Mouse (Mus musculus) myocyte (in vitro differentiated cells): Measurements from ENCODE around the gene Ckb.

Experiments used
- MYOD1 ChIP-seq, 3 experiments: IDR thresholded peaks; one replicate each; pipeline ENCODE4 v1.6.1; 2011; ENCODE audit warnings: control low read depth in 2 of 3, low read depth in 2 of 3, mild to moderate bottlenecking in 2 of 3, moderate library complexity in 1 of 3; ENCODE audit not compliant: insufficient read length in 2 of 3, control insufficient read depth in 1 of 3
- POLR2A ChIP-seq: IDR thresholded peaks from one replicate; pipeline ENCODE4 v1.6.1; 2011; ENCODE audit warnings: low read depth, mild to moderate bottlenecking, control low read depth, moderate library complexity; ENCODE audit not compliant: insufficient read length

- no peak for TF ChIP-seq POLR2A
- no peak for TF ChIP-seq MYOD1 (IDR thresholded peaks at IDR 0.05; ENCODE audit: control insufficient read depth in 1 of 3, insufficient read length in 2 of 3, low read depth in 2 of 3)
Observed at GRCm38 (mm10) chr12:111670371-111670971, 1.7 kb downstream of the Ckb start.
